Mouse (Mus musculus): ENCODE measurements around the gene Igflr1. TPM values are rescaled to one million over a fixed set of nuclear protein-coding genes. Genes with fewer than 3 reads are reported as not detected.
A peak's percentile ranks its signal among the peaks of the same experiment; 100 is the strongest.

Gene Igflr1
- polyA plus RNA-seq, 1 experiment from 2014 or later, result 1.0 TPM

DNA sequence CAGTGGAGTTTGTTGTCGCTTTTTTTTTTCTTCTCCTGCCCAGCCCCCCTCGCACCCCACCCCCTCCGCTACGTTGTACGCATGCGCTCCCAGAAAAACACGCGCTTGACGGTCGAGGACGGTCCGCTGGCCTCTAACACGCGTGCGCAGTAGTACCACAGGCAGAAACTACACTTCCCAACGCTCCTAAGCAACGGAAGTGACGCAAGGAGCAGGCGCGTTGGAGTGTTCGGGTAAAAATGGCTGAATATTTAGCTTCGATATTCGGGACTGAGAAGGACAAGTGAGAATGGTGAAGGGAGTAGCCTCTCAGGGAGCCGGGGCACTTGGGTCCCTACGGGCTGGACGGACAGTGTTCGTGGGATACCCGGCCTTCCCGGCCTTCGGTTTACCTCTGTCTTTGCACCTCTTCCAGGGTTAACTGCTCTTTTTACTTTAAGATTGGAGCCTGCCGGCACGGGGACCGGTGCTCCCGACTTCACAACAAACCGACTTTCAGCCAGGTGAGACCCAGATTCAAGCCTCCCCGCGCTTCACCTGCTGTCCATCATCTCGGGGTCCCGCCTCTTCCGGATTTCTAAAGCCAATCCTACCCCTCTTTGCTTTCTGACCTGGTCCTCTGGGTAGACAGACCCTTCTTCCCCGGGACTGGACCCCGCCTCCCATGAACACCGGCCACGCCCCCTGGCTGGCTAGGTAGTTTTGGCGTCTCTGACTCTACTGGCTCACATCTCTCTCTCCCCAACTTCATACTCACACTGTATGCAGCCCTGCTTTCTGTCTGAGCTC lies 1.9 kb upstream of the Igflr1 start, which contains the start of the genes U2af1l4, Gm49396 and Psenen:
U2af1l4 (plus strand) TSS at position 185 of the 789 bp plus-strand sequence.
Gm49396 (plus strand) TSS at position 228 of the 789 bp plus-strand sequence.
Psenen (minus strand) TSS at position 511 of the 789 bp plus-strand sequence.
- POLR2A ChIA-PET, result interaction anchor here (0.7 to 1.1 kb wide), 2 partner anchors 11 to 182 kb away, joined by 3 to 5 read pairs; no protein-coding TSS in a partner anchor
- TF ChIP-seq CTCF (IDR thresholded peaks at IDR 0.05), result no peak
- H3K27me3 ChIP-seq, result no peaks in the 10 kb centered on the region
- CTCF ChIA-PET, result interaction anchor here (1.5 kb wide), 1 partner anchor 26 kb away, joined by 5 read pairs; no protein-coding TSS in a partner anchor
- peak; percentile 89 for DNase-seq (ENCODE audit: low read depth, low spot score)
- in situ Hi-C loops (cut with MboI; ENCODE audit: low pct_unique_long_range_greater_than_20kb), result no loop called here
- ATAC-seq, result peak; percentile 75

DNA sequence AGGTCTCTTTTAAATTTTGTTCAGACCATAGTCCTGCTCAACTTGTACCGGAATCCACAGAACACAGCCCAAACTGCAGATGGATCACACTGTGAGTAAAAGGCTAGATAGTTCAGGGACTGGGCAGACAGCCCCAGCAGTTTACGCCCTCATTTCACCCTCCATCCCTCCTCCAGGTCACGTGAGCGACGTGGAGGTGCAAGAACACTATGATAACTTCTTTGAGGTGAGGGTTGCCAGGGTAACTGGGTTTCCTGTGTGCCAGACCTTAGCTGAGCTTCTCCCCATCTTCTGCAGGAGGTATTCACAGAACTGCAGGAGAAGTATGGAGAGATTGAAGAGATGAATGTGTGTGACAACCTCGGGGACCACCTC lies 1.3 kb upstream of the Igflr1 start:
- ATAC-seq (no peak), DNase-seq (ENCODE audit: low read depth, low spot score) (no peak)
- in situ Hi-C loops (cut with MboI; ENCODE audit: low pct_unique_long_range_greater_than_20kb), result no loop called here
- ChIA-PET CTCF (interaction anchor here (1.1 to 1.5 kb wide), 2 partner anchors 10 to 25 kb away, joined by 5 read pairs; no protein-coding TSS in a partner anchor), POLR2A (no interaction called here)
- no peak for TF ChIP-seq CTCF (IDR thresholded peaks at IDR 0.05)
- no peaks in the 10 kb centered on the region for H3K27me3 ChIP-seq

DNA sequence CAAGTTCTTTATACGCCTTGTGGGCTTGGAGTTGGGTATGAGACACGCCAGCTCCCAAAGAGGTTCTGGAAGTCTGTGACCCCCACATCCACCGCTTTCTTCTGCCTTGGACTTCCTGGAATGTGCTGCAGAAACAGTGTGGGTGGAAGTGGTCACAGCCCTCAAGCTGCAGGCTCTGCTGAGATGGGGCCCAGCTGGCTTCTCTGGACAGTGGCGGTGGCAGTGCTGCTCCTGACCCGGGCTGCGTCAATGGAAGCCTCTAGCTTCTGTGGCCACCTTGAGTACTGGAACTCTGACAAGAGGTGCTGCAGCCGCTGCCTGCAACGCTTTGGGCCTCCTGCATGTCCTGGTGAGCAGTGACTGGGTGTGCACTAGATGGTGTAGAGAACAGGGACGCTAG lies 806 bp downstream of the Igflr1 start:
- in situ Hi-C loops (cut with MboI; ENCODE audit: low pct_unique_long_range_greater_than_20kb), result no loop called here
- no peak for TF ChIP-seq CTCF (IDR thresholded peaks at IDR 0.05)
- ChIA-PET CTCF (no interaction called here), POLR2A (interaction anchor here (1.0 kb wide), 1 partner anchor 9 kb away, joined by 3 read pairs; no protein-coding TSS in a partner anchor)
- ATAC-seq, result no peak
- no peaks in the 10 kb centered on the region for H3K27me3 ChIP-seq
- DNase-seq (ENCODE audit: low read depth, low spot score), result no peak

DNA sequence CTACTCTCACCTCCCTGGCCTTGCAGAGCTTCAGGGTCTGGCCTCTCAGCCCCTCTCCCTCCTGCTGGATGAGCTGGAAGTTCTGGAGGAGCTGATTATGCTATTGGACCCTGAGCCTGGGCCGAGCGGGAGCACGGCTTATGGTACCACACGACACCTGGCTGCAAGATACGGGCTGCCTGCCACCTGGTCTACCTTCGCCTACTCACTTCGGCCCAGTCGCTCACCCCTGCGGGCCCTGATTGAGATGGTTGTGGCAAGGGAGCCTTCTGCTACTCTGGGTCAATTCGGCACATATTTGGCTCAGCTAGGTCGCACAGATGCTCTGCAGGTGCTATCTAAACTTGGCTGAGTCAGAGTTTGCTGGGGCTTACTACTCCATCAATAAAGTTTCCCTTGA lies 2.3 kb downstream of the Igflr1 start:
- ATAC-seq, result no peak
- POLR2A ChIA-PET, result interaction anchor here (1.3 to 1.7 kb wide), 2 partner anchors 9 to 13 kb away, joined by 3 to 4 read pairs; no protein-coding TSS in a partner anchor
- no peak for DNase-seq (ENCODE audit: low read depth, low spot score)
- TF ChIP-seq CTCF (IDR thresholded peaks at IDR 0.05), result no peak
- CTCF ChIA-PET, result no interaction called here
- no peaks in the 10 kb centered on the region for H3K27me3 ChIP-seq
- in situ Hi-C loops (cut with MboI; ENCODE audit: low pct_unique_long_range_greater_than_20kb), result no loop called here

DNA sequence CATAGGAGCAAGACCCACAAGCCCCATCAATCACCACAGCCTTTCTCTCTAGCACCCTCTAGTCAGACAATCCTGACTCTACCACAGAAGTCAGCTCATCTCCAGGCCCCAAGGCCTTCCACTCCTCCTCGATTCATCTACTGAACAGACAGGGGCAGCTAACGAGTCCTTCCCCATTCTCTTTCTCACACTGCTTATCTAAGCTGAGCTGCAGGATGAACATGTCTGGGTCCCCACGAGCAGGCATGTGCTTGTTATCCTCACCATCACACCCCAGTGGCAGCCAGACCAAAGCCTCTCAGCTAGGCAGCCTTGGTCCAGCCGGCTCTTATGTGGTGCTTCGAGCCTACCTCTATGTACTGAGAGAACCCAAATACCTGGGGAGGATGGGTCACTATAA lies 7.2 kb downstream of the Igflr1 start:
- in situ Hi-C loops (cut with MboI; ENCODE audit: low pct_unique_long_range_greater_than_20kb), result no loop called here
- POLR2A ChIA-PET, result interaction anchor here (1.1 to 2.2 kb wide), 2 partner anchors 10 to 13 kb away, joined by 3 to 12 read pairs; no protein-coding TSS in a partner anchor
- ATAC-seq (no peak), DNase-seq (ENCODE audit: low read depth, low spot score) (no peak)
- CTCF ChIA-PET, result interaction anchor here (0.9 to 1.4 kb wide), 2 partner anchors 9 to 97 kb away, joined by 3 to 6 read pairs; no protein-coding TSS in a partner anchor
- TF ChIP-seq CTCF (IDR thresholded peaks at IDR 0.05), result no peak
- H3K27me3 ChIP-seq, result no peaks in the 10 kb centered on the region

DNA sequence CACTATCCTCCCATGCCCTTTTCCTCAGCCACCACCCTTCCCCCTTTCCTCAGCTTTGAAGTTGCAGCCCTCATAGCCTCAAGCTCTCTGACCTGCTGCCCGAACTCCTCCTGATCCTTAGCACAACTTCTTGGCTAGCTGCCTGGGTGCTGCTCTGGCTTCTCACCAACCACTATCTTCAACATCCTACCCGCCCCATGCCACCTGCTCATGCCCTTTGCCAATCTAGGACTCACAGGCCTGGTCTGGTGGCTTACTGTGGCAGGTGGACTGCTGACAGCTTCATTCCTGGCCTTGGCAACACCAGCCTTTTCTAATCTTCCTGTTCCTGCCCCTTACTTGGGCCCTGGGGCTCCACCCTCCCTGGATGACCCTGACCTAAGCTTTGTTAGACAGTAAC lies 7.7 kb downstream of the Igflr1 start:
- ChIA-PET CTCF (interaction anchor here (0.9 to 1.9 kb wide), 5 partner anchors 8 to 96 kb away, joined by 3 to 6 read pairs (median 5); no protein-coding TSS in a partner anchor), POLR2A (interaction anchor here (1.1 to 2.2 kb wide), 2 partner anchors 9 to 12 kb away, joined by 3 to 12 read pairs; no protein-coding TSS in a partner anchor)
- ATAC-seq (no peak), DNase-seq (ENCODE audit: low read depth, low spot score) (no peak)
- in situ Hi-C loops (cut with MboI; ENCODE audit: low pct_unique_long_range_greater_than_20kb), result no loop called here
- H3K27me3 ChIP-seq, result no peaks in the 10 kb centered on the region
- TF ChIP-seq CTCF (IDR thresholded peaks at IDR 0.05), result no peak

DNA sequence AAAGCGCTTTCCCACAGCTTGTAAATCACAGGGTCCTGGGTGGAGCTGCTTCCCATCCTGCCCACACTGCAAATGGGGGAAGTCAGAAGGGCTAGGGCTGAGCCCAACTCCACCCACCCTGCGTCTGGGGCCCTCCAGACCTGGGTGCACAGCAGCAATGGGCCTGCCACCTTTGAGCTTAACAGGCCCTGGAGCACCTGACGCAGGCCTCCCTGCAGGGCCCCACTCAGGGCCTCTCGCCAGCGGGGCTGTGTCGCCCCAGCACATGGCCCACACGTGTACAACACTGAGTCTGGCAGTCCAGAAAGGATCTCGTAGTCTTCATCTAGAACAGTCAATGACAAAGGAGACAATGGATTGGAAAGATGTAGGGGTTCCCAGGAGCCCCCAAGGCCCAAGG lies 14.7 kb downstream of the Igflr1 start:
- DNase-seq (ENCODE audit: low read depth, low spot score), result no peak
- CTCF ChIA-PET, result no interaction called here
- TF ChIP-seq CTCF (IDR thresholded peaks at IDR 0.05), result no peak
- no peak for ATAC-seq
- in situ Hi-C loops (cut with MboI; ENCODE audit: low pct_unique_long_range_greater_than_20kb), result no loop called here
- POLR2A ChIA-PET, result interaction anchor here (1.7 kb wide), 1 partner anchor 12 kb away, joined by 4 read pairs; no protein-coding TSS in a partner anchor
- H3K27me3 ChIP-seq, result no peaks in the 10 kb centered on the region

DNA sequence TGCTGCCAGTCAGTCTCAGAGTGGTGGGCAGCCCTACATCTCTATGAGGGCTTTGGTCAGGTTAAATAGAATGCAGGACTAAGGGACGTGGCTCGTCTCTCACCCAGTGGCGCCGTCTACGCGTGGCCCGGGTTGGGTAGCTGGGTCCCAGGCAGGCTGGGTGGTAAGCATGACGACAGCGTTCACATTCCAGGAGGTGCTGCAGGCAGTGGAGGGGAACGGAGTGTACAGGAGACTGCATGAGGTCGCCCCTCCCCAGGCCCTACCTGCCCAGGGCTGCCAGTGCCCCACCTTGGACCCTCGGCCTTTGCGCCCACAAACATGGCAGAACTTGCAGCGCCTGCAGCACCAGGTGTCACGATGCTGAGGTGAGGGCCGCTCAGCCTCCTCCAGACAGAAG lies 16.3 kb downstream of the Igflr1 start:
- no peaks in the 10 kb centered on the region for H3K27me3 ChIP-seq
- peak; percentile 54 for ATAC-seq
- no peak for DNase-seq (ENCODE audit: low read depth, low spot score)
- ChIA-PET CTCF (interaction anchor here (1.1 to 1.2 kb wide), 2 partner anchors 9 to 10 kb away, joined by 3 to 6 read pairs; no protein-coding TSS in a partner anchor), POLR2A (interaction anchor here (1.2 kb wide), 1 partner anchor 8 kb away, joined by 3 read pairs; no protein-coding TSS in a partner anchor)
- in situ Hi-C loops (cut with MboI; ENCODE audit: low pct_unique_long_range_greater_than_20kb), result no loop called here
- no peak for TF ChIP-seq CTCF (IDR thresholded peaks at IDR 0.05)

DNA sequence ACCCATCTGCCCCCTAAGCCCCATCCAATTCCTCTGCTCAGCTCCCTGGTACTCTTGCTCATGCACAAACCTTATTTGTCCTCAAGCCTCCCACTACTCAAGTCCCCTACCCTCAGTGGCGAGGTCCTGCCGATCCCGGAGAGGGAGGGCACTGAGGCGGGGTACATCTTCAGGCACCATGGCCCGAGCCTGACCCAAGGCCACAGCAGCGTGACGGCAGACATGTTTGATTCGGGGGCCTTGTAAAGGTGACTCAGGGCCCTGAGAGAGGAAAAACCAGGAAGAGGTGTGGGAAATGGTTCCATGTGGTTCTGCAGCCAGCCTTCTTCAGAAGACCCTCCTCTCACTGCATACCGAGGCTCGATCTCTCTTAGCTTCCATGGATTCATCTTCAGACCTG lies 19.1 kb downstream of the Igflr1 start:
- ATAC-seq (no peak), DNase-seq (ENCODE audit: low read depth, low spot score) (no peak)
- H3K27me3 ChIP-seq, result no peaks in the 10 kb centered on the region
- CTCF ChIA-PET, result interaction anchor here (1.4 kb wide), 2 partner anchors 11 to 13 kb away, joined by 4 to 5 read pairs; no protein-coding TSS in a partner anchor
- in situ Hi-C loops (cut with MboI; ENCODE audit: low pct_unique_long_range_greater_than_20kb), result no loop called here
- POLR2A ChIA-PET, result interaction anchor here (2.4 kb wide), 1 partner anchor 11 kb away, joined by 12 read pairs; no protein-coding TSS in a partner anchor
- no peak for TF ChIP-seq CTCF (IDR thresholded peaks at IDR 0.05)

DNA sequence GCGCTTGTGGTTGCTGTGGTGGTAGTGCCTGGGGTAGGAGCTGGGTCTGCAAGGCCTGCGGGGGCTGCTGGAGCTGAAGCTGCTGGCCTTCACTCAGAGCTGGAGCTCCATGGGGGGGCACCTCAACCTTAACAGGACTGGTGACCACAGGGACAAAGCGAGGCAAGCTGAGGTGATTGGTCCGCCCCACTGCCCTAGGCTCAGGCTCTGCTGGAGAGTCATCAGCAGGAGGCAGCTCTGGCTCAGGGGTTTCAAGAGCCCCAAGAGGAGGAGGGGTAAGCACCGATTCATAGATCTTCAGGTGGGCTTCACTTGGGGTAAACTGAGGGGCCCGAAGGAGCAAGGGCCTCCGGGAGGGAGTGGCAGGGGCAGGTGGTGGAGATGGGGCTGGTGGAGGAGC lies 19.9 kb downstream of the Igflr1 start:
- in situ Hi-C loops (cut with MboI; ENCODE audit: low pct_unique_long_range_greater_than_20kb), result no loop called here

More for the DNA sequence above, 19.9 kb downstream of the Igflr1 start:
- TF ChIP-seq CTCF (IDR thresholded peaks at IDR 0.05), result no peak
- CTCF ChIA-PET, result interaction anchor here (1.4 kb wide), 2 partner anchors 12 to 14 kb away, joined by 4 to 5 read pairs; no protein-coding TSS in a partner anchor
- ATAC-seq (no peak), DNase-seq (ENCODE audit: low read depth, low spot score) (no peak)
- H3K27me3 ChIP-seq, result no peaks in the 10 kb centered on the region
- POLR2A ChIA-PET, result interaction anchor here (1.2 to 2.4 kb wide), 2 partner anchors 12 to 32 kb away, joined by 3 to 12 read pairs; no protein-coding TSS in a partner anchor
